In the genomic region with DNA sequence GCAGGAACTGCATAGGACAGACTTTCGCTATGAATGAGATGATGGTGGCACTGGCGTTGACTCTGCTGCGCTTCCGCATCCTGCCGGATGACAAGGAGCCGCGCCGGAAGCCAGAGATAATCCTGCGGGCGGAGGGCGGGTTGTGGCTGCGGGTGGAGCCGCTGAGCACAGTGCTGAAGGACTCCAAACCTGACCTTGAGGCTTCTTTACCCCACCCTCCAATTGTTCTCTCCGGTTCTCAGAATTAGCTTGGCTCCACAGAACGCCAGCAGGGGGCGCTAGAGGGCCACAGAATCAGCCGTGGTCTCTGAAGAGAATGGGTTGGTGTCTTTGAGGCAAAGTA, we compare ENCODE assay signal across 8 mouse cellular contexts. TPM values are rescaled to one million over a fixed set of nuclear protein-coding genes. Genes with fewer than 3 reads are reported as not detected.
DNase-seq lines count a peak whose midpoint lies in the region; ATAC-seq and TF ChIP-seq lines count a peak whose summit lies in the region.

No protein-coding gene starts in this region.

- H3K4me3 ChIP-seq in bone marrow, adult 2 months (replicated peaks; ENCODE audit: control insufficient read depth, low read depth, low read length), result no peak overlapping the region
- peak overlapping the region; percentile 36 for H3K4me3 ChIP-seq in embryonic facial prominence, embryonic 15.5 days (replicated peaks)
- peak overlapping the region; percentile 52 for H3K4me3 ChIP-seq in heart, embryonic 10.5 days
- peak overlapping the region; percentile 41 for H3K4me3 ChIP-seq in kidney, embryonic 15.5 days (replicated peaks)

- TF ChIP-seq CTCF in bone marrow, adult 2 months (IDR thresholded peaks at IDR 0.05; ENCODE audit: control insufficient read depth, insufficient read depth, low read length), result peak; percentile 87

- peak overlapping the region; percentile 18; the same call in 1 of the 2 replicates for H3K9ac ChIP-seq in embryonic facial prominence, embryonic 15.5 days
- peak overlapping the region; percentile 39 for H3K9ac ChIP-seq in kidney, embryonic 15.5 days

- H3K27me3 ChIP-seq in embryonic facial prominence, embryonic 15.5 days, result no peaks in the 10 kb centered on the region
- H3K27me3 ChIP-seq in heart, embryonic 10.5 days (ENCODE audit: insufficient read depth, poor library complexity, severe bottlenecking), result no peaks in the 10 kb centered on the region
- no peaks in the 10 kb centered on the region for H3K27me3 ChIP-seq in kidney, embryonic 15.5 days

- peak; percentile 51; the same call in 1 of the 2 replicates for ATAC-seq in embryonic facial prominence, embryonic 15.5 days (ENCODE audit: insufficient number of reproducible peaks, low FRiP score, low TSS enrichment, low read depth)
- peak; percentile 56; the same call in 1 of the 2 replicates for ATAC-seq in kidney, embryonic 15.5 days (replicated peaks; ENCODE audit: low FRiP score)
- ATAC-seq in monocyte, adult 5-6 weeks (replicated peaks; ENCODE audit: insufficient number of reproducible peaks, low FRiP score, low TSS enrichment, poor library complexity, severe bottlenecking), result peak; percentile 90

- H3K9me3 ChIP-seq in embryonic facial prominence, embryonic 15.5 days (replicated peaks), result no peaks in the 10 kb centered on the region
- no peaks in the 10 kb centered on the region for H3K9me3 ChIP-seq in heart, embryonic 10.5 days
- no peaks in the 10 kb centered on the region for H3K9me3 ChIP-seq in kidney, embryonic 15.5 days (replicated peaks)

- no peaks in the 10 kb centered on the region; the same call in 1 of the 2 replicates for H3K4me1 ChIP-seq in bone marrow, adult 2 months (ENCODE audit: control insufficient read depth, insufficient read depth, low read length)
- 0 out of 2 replicates have a peak, but pooled peaks cover 4% of the 10 kb centered on the region for H3K4me1 ChIP-seq in embryonic facial prominence, embryonic 15.5 days
- H3K4me1 ChIP-seq in heart, embryonic 10.5 days, result no peaks in the 10 kb centered on the region
- 0 out of 2 replicates have a peak, but pooled peaks cover 5% of the 10 kb centered on the region for H3K4me1 ChIP-seq in kidney, embryonic 15.5 days

- peak overlapping the region; percentile 67 for H3K4me2 ChIP-seq in embryonic facial prominence, embryonic 15.5 days (replicated peaks)
- H3K4me2 ChIP-seq in kidney, embryonic 15.5 days, result peak overlapping the region; percentile 71

- H3K27ac ChIP-seq in bone marrow, adult 2 months (ENCODE audit: control insufficient read depth, insufficient read depth, low read depth, low read length, poor library complexity), result no peak overlapping the region
- no peak overlapping the region for H3K27ac ChIP-seq in embryonic facial prominence, embryonic 15.5 days (replicated peaks)
- H3K27ac ChIP-seq in heart, embryonic 10.5 days, result peak overlapping the region; percentile 49; the same call in 1 of the 2 replicates
- no peak overlapping the region for H3K27ac ChIP-seq in kidney, embryonic 15.5 days

- DNase-seq in 416B (ENCODE audit: low read depth), result peak; percentile 85
- peak; percentile 88 for DNase-seq in heart, embryonic 10.5 days (ENCODE audit: low spot score)
- peak; percentile 78 for DNase-seq in liver
- DNase-seq in spleen, postnatal 4 days (ENCODE audit: low spot score in 2 of 2), result peak; percentile 67 to 88

- TF ChIP-seq POLR2A in bone marrow, adult 2 months (IDR thresholded peaks at IDR 0.05; ENCODE audit: borderline replicate concordance, control insufficient read depth, low read depth, low read length), result no peak

- 2% methylated on average over 17 of the region's 17 CpGs for WGBS in bone marrow, adult 2 months
- 1% methylated on average over 17 of the region's 17 CpGs for WGBS in embryonic facial prominence, embryonic 15.5 days
- 2% methylated on average over 17 of the region's 17 CpGs for WGBS in heart, embryonic 10.5 days
- WGBS in kidney, embryonic 15.5 days, result 2% methylated on average over 17 of the region's 17 CpGs

- no peaks in the 10 kb centered on the region for H3K36me3 ChIP-seq in embryonic facial prominence, embryonic 15.5 days
- H3K36me3 ChIP-seq in heart, embryonic 10.5 days, result no peaks in the 10 kb centered on the region
- H3K36me3 ChIP-seq in kidney, embryonic 15.5 days, result no peaks in the 10 kb centered on the region

RNA-seq across cellular contexts. Expression of gene Cyp4f37, which starts 13.8 kb away (rescaled TPM):
- not detected in 2 replicates for polyA plus RNA-seq in bone marrow, adult 2 months (2011; ENCODE audit: insufficient read depth, insufficient read length, low replicate concordance, missing spikeins)
- not detected in 2 replicates for polyA plus RNA-seq in embryonic facial prominence, embryonic 15.5 days (2015; fragmentation: Nextera tagmentation; extraction: Ambion mirVana)
- polyA plus RNA-seq in heart, embryonic 10.5 days (2016; fragmentation: Nextera tagmentation; extraction: Ambion mirVana), result not detected in 2 replicates
- polyA plus RNA-seq in kidney, embryonic 15.5 days (2015; fragmentation: Nextera tagmentation; extraction: Ambion mirVana), result not detected in 2 replicates
- total RNA-seq in monocyte, adult 5-6 weeks (2017), result 0.11 to 0.57 TPM (median 0.19 TPM) in 3 replicates

RNA-seq across cellular contexts. Expression of gene Cyp4f40, which starts 23.8 kb away (rescaled TPM):
- polyA plus RNA-seq in bone marrow, adult 2 months (2011; ENCODE audit: insufficient read depth, insufficient read length, low replicate concordance, missing spikeins), result not detected in 2 replicates
- polyA plus RNA-seq in embryonic facial prominence, embryonic 15.5 days (2015; fragmentation: Nextera tagmentation; extraction: Ambion mirVana), result 0.12 TPM in 2 replicates
- not detected in 2 replicates for polyA plus RNA-seq in heart, embryonic 10.5 days (2016; fragmentation: Nextera tagmentation; extraction: Ambion mirVana)
- polyA plus RNA-seq in kidney, embryonic 15.5 days (2015; fragmentation: Nextera tagmentation; extraction: Ambion mirVana), result 0.12 TPM in 1 of 2 replicates, not detected in the other
- not detected in 3 replicates for total RNA-seq in monocyte, adult 5-6 weeks (2017)

RNA-seq across cellular contexts. Expression of gene Cyp4f15, which starts 50.5 kb away (rescaled TPM):
- 0.97 TPM in 1 of 2 replicates, not detected in the other for polyA plus RNA-seq in bone marrow, adult 2 months (2011; ENCODE audit: insufficient read depth, insufficient read length, low replicate concordance, missing spikeins)
- 0.56 and 0.72 TPM in 2 replicates for polyA plus RNA-seq in embryonic facial prominence, embryonic 15.5 days (2015; fragmentation: Nextera tagmentation; extraction: Ambion mirVana)
- polyA plus RNA-seq in heart, embryonic 10.5 days (2016; fragmentation: Nextera tagmentation; extraction: Ambion mirVana), result 0.41 and 0.83 TPM in 2 replicates
- 0.16 TPM in 1 of 2 replicates, not detected in the other for polyA plus RNA-seq in kidney, embryonic 15.5 days (2015; fragmentation: Nextera tagmentation; extraction: Ambion mirVana)
- not detected in 3 replicates for total RNA-seq in monocyte, adult 5-6 weeks (2017)
